Mouse (Mus musculus) kidney, adult 2 months (tissue): ENCODE results near the gene Luc7l3. TPM values are rescaled to one million over a fixed set of nuclear protein-coding genes. Genes with fewer than 3 reads are reported as not detected.

Experiments
- DNase-seq: peaks from one replicate; pipeline ENCODE4 v3.0.0; 2021
- H3K27ac ChIP-seq: fragments of 200-500 bp; 2 replicates; pipeline ENCODE4 v1.5.1; 2012; ENCODE audit warnings: low read depth, low read length, control low read depth, inconsistent platforms; ENCODE audit not compliant: insufficient read depth
- H3K27me3 ChIP-seq: fragments of 200-500 bp; replicated peaks from 2 replicates; pipeline ENCODE4 v1.6.1; 2012; ENCODE audit warnings: mild to moderate bottlenecking, moderate library complexity, low read length, inconsistent platforms; ENCODE audit not compliant: control insufficient read depth, insufficient read depth
- H3K36me3 ChIP-seq: fragments of 200-500 bp; 2 replicates; pipeline ENCODE4 v1.6.1; 2012; ENCODE audit warnings: mild to moderate bottlenecking, moderate library complexity, low read length, inconsistent platforms; ENCODE audit not compliant: control insufficient read depth, insufficient read depth
- H3K4me1 ChIP-seq: fragments of 200-500 bp; 2 replicates; pipeline ENCODE4 v1.6.1; 2011; ENCODE audit warnings: low read length; ENCODE audit not compliant: control insufficient read depth, insufficient read depth
- H3K4me3 ChIP-seq: fragments of 200-500 bp; 2 replicates; pipeline ENCODE4 v1.5.1; 2011; ENCODE audit warnings: mild to moderate bottlenecking, low read depth, low read length, control low read depth; ENCODE audit not compliant: insufficient read depth
- CTCF ChIP-seq: fragments of 200-500 bp; conservative IDR thresholded peaks from 2 replicates; pipeline ENCODE4 v1.5.1; 2011; ENCODE audit warnings: low read depth, mild to moderate bottlenecking, control low read depth, low read length, moderate library complexity, mixed read lengths; ENCODE audit not compliant: insufficient read depth, insufficient read length
- POLR2A ChIP-seq: fragments of 200-500 bp; IDR thresholded peaks from one replicate; pipeline ENCODE4 v1.6.1; 2011; ENCODE audit warnings: low read depth, low read length, control low read depth
- WGBS: fragments of 180-500 bp; shearing (Covaris S2); methylation state at CpG from one replicate; pipeline ENCODE4 v1.1.7; 2018; 5-methylcytosine and 5-hydroxymethylcytosine counted together
- polyA plus RNA-seq: library from polyadenylated mRNA; depleted of rRNA; stranded (reverse); fragments of >200 nt; gene quantifications from 2 replicates; pipeline ENCODE4 v1.2.3, GENCODE M21; 2012

Luc7l3 gene
- polyA plus RNA-seq, 1 experiment, result 8.5 TPM

GRCm38 (mm10) chr11:94281199-94282181, 40.3 kb downstream of the Luc7l3 start, which contains the start of gene Gm21885:
Gm21885 (plus strand) TSS chr11:94281873.
- TF ChIP-seq CTCF (no peak), POLR2A (no peak)
- Histone ChIP-seq H3K4me1 (no peaks in the 10 kb centered on the region; the same call in 1 of the 2 replicates), H3K27ac (no peak within 1 kb of the TSS), H3K27me3 (no peaks in the 10 kb centered on the region), H3K4me3 (no peak within 1 kb of the TSS), H3K36me3 (no peaks in the 10 kb centered on the region)
- 56% methylated on average over 11 of the region's 11 CpGs for WGBS
- DNase-seq, result peak; percentile 14

GRCm38 (mm10) chr11:94276869-94277337, 44.9 kb downstream of the Luc7l3 start:
- peak; percentile 92 for DNase-seq
- Histone ChIP-seq H3K4me1 (no peaks in the 10 kb centered on the region; the same call in 1 of the 2 replicates), H3K27me3 (no peaks in the 10 kb centered on the region), H3K36me3 (no peaks in the 10 kb centered on the region), H3K4me3 (peak overlapping the region; percentile 18; the same call in 1 of the 2 replicates), H3K27ac (no peak overlapping the region)
- 8% methylated on average over 20 of the region's 20 CpGs for WGBS
- no peak for TF ChIP-seq POLR2A
- peak; percentile 99 for TF ChIP-seq CTCF

- 93% methylated on average over 2 of the region's 2 CpGs for WGBS
- Histone ChIP-seq H3K4me1 (no peaks in the 10 kb centered on the region; the same call in 1 of the 2 replicates), H3K36me3 (no peaks in the 10 kb centered on the region), H3K4me3 (no peak overlapping the region), H3K27ac (no peak overlapping the region), H3K27me3 (no peaks in the 10 kb centered on the region)
- no peak for DNase-seq
- TF ChIP-seq CTCF (no peak), POLR2A (no peak)
Measured at GRCm38 (mm10) chr11:94275686-94276085, 46.1 kb downstream of the Luc7l3 start.

GRCm38 (mm10) chr11:94275226-94275625, 46.6 kb downstream of the Luc7l3 start:
- Histone ChIP-seq H3K4me1 (no peaks in the 10 kb centered on the region; the same call in 1 of the 2 replicates), H3K36me3 (no peaks in the 10 kb centered on the region), H3K27ac (no peak overlapping the region), H3K27me3 (no peaks in the 10 kb centered on the region), H3K4me3 (no peak overlapping the region)
- DNase-seq, result no peak
- no peak for TF ChIP-seq POLR2A
- no peak for TF ChIP-seq CTCF
- WGBS, result 76% methylated on average over 7 of the region's 7 CpGs

- Histone ChIP-seq H3K36me3 (no peaks in the 10 kb centered on the region), H3K27me3 (no peaks in the 10 kb centered on the region), H3K4me1 (no peaks in the 10 kb centered on the region; the same call in 1 of the 2 replicates), H3K4me3 (no peak overlapping the region), H3K27ac (no peak overlapping the region)
- no peak for DNase-seq
- no peak for TF ChIP-seq POLR2A
- no peak for TF ChIP-seq CTCF
- 86% methylated on average over 10 of the region's 10 CpGs for WGBS
Measured at GRCm38 (mm10) chr11:94274206-94274867, 47.5 kb downstream of the Luc7l3 start.

GRCm38 (mm10) chr11:94272960-94273927, 48.5 kb downstream of the Luc7l3 start:
- Histone ChIP-seq H3K27ac (no peak overlapping the region), H3K4me3 (no peak overlapping the region), H3K27me3 (no peaks in the 10 kb centered on the region), H3K4me1 (no peaks in the 10 kb centered on the region; the same call in 1 of the 2 replicates), H3K36me3 (no peaks in the 10 kb centered on the region)
- TF ChIP-seq POLR2A (no peak), CTCF (no peak)
- DNase-seq, result no peak
- 85% methylated on average over 21 of the region's 21 CpGs for WGBS
